Mouse (Mus musculus) ovary, adult 18-20 months (tissue): ENCODE measurements around the gene Vmn1r85.
"Not testable (repeated sequence)": the region's sequence is repeated elsewhere in the genome, so short reads cannot be mapped to it uniquely, and the experiment has no call there.

Experiments
- DNase-seq: peaks from one replicate; pipeline ENCODE4 v3.0.0; 2022; ENCODE audit warnings: low spot score, mixed read lengths

Gene Vmn1r85

DNA sequence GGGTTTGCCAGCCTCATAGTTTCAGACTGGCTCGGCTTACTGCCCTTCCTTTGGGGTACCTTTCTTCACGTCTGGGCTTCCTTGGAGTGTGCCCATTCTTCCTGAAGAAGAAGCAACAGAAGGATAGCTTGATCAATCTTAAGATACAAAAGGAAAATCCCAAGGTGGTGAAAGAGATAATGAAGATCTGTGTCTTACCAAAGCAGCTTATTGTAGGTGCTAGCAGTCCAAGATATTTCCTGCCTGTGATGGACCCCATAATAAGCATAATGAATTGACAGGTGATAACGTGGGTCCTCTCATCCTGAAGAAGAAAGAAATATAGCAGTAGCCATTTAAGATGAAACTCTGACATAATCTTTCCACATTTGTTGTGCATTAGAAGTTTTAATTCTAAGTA is at the start of gene Vmn1r85:
Gene Vmn1r85, minus strand, starts transcription at position 101 of the 400 bp plus-strand sequence.
- DNase-seq: no peak

GRCm38 (mm10) chr7:13140057-13140456 is 45.1 kb upstream of the Vmn1r85 start, which contains the start of gene Vmn1r87:
Gene Vmn1r87 (minus strand): TSS chr7:13140157.
- no peak for DNase-seq

- DNase-seq: no peak
These were observed 42.4 kb upstream of the Vmn1r85 start for GRCm38 (mm10) chr7:13137340-13137739.

DNA sequence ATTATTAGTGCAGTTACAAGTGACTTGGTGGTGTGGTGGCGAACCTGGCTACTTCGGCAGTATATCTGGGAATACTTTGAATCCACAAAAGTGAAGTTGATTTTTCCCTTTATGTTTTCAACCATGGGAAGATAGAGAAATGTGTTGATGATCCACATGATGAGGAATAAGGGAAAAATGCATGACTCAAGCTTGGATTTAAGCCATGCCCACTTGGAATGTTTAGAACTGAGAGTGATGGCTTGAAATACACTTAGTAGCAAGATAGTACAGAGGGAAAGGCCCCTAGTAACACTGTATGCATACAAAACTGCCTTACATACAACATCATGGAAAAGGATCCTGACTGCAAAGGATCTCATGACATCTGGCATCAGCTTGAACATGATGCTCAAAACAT is 36.9 kb upstream of the Vmn1r85 start:
- DNase-seq: no peak

- not testable (repeated sequence) for DNase-seq
These were observed 28.7 kb upstream of the Vmn1r85 start for GRCm38 (mm10) chr7:13123554-13124153.

DNA sequence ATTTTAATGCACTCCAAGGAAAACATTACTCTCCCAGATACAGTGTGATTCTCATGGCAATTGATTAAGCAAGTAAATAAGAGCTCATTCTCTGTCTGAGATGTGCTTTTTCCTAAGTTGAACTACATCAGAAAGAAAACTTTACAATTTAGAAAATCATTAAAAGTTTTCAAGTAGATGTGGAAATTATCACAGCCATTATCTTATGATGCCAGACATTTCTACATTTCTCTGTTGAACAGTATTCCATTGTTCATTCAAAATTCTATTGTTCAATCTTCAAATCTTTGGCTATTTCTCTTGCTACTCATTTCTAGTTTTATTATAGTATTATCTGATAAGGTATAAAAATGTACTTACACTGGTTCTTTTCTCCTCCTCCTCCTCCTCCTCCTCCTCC is 24.8 kb upstream of the Vmn1r85 start, which contains the start of gene Vmn1r86:
Gene Vmn1r86, minus strand, starts transcription at position 101 of the 400 bp plus-strand sequence.
- no peak for DNase-seq

DNA sequence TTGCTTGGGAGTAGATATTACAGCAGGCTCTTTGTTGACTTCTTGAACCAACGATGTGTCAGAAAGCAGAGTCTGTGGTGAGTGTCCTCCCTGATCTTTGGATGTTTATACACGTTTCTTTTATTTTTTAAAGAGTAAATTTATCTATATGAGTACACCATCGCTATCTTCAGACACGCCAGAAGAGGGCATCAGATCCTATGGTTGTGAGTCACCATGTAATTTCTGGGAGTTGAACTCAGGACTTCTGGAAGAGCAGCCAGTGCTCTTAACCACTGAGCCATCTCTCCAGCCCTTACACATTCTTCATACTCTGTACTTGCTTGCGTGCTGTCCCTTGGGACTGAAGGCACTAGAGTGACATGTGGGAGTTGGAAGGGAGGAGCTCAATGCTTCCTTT is 22.7 kb downstream of the Vmn1r85 start:
- DNase-seq: no peak

DNA sequence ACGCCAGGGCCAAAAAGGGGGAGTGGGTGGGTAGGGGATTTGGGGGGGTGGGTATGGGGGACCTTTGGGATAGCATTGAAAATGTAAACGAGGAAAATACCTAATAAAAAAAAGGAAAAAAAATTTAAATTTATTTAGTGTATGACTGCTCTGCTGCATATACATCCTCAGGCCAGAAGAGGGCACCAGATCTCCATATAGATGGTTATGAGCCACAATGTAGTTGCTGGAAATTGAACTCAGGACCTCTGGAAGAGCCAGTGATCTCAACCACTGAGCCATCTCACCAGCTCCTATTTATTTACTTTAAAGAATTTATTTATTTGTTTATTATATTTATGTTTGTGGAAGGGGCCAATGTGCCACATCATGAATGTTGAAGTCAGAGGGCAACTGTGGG is 31.6 kb downstream of the Vmn1r85 start:
- DNase-seq: not testable (repeated sequence)

DNA sequence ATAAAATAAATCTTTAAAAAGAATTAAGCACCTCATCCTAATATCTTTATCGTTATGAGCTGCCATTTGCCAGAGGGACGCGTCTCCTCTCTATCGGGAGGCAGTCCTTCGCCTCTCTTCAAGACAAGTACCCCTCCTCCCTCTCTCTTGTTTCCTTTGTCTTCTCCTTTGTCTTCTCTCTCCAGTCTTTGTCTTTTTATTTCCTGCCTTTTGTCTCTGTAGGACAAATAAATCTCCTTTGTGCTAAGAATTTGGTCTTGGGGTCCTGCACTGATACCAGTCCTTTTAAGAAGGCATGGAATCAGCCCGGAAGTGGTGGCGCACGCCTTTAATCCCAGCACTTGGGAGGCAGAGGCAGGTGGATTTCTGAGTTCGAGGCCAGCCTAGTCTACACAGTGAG is 35.4 kb downstream of the Vmn1r85 start:
- no peak for DNase-seq

GRCm38 (mm10) chr7:13056913-13057700 is 37.9 kb downstream of the Vmn1r85 start:
- DNase-seq: no peak

GRCm38 (mm10) chr7:13054287-13055010 is 40.5 kb downstream of the Vmn1r85 start, which contains the start of gene Mzf1:
Gene Mzf1 (minus strand): TSS chr7:13054764.
- DNase-seq: peak; percentile 94

DNA sequence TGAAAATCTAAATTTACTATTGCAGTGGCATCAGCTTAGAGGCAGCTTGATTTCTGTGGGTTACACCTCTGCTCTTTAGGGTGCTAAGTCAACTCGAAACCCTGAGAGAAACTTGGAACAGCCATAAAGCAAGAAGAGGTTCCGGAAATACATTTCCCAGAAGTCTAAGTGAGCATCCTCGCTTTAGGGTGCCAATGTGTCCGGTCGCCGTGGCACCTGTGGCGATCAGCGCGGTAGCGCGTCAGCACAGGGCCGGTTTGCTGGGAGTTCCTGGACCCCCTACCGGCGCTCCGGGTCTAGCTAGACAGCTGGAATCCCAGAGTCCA is 41.0 kb downstream of the Vmn1r85 start:
- DNase-seq: no peak

- DNase-seq: no peak
These were observed 41.5 kb downstream of the Vmn1r85 start for GRCm38 (mm10) chr7:13053501-13053900.

GRCm38 (mm10) chr7:13053001-13053400 is 42.0 kb downstream of the Vmn1r85 start:
- DNase-seq: no peak

- DNase-seq: no peak
These were observed 48.9 kb downstream of the Vmn1r85 start for GRCm38 (mm10) chr7:13046084-13046483.

DNA sequence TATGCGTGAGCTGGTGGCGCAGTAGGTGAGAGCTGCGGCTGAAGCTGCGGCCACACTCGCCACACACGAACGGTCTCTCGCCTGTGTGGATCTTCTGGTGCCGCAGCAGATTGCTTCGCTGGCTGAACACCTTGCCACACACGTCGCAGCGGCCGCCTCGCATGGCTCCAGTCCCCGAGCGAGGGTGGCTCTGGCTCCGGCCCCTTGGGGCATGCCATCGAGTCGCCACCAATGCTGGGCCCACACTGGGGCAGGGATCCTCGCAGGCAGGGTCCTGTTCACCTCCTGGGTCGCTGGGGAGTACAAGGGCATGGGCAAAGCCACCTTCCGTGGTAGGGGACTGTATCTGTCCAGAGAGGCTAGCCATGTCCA is 50.7 kb downstream of the Vmn1r85 start:
- DNase-seq: no peak

- DNase-seq: no peak
These were observed 51.3 kb downstream of the Vmn1r85 start for GRCm38 (mm10) chr7:13043445-13044253.

- DNase-seq: no peak
These were observed 51.9 kb downstream of the Vmn1r85 start for GRCm38 (mm10) chr7:13043120-13043444.

- DNase-seq: no peak
These were observed 52.5 kb downstream of the Vmn1r85 start for GRCm38 (mm10) chr7:13042511-13042910.

DNA sequence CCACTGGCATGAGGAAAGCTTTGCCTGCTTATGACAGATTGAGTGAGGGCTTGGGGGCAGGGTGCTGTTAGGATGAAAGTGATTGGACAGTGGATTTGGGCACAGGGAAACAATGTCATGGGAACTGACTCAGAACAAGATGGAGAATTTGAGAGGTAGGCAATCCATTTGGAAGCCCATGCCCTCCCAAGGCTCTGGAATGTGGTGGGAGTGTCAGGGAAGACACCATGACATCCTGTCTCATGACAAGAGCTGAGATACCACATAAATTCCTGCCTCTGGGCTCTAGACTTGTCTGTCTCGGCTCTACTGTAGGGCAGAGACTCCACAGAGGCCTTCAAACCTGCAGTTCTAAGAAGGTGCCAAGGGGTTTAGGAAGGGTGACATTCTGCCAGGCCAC is 53.7 kb downstream of the Vmn1r85 start:
- no peak for DNase-seq

- no peak for DNase-seq
These were observed 55.8 kb downstream of the Vmn1r85 start for GRCm38 (mm10) chr7:13039181-13039580.

GRCm38 (mm10) chr7:13038621-13039169 is 56.3 kb downstream of the Vmn1r85 start:
- no peak for DNase-seq
